Mouse (Mus musculus) cortical plate, adult 2 months (tissue): Measurements from ENCODE around the gene Tec.

Experiments
- CTCF ChIP-seq: fragments of 200-500 bp; IDR thresholded peaks from 2 replicates; pipeline ENCODE4 v1.5.1; 2011; ENCODE audit warnings: mild to moderate bottlenecking, control low read depth, low read length; ENCODE audit not compliant: insufficient read depth; ENCODE audit errors: extremely low read depth
- POLR2A ChIP-seq: fragments of 200-500 bp; IDR thresholded peaks from 2 replicates; pipeline ENCODE4 v1.6.1; 2011; ENCODE audit warnings: mild to moderate bottlenecking, low read length, control low read depth; ENCODE audit not compliant: insufficient read depth; ENCODE audit errors: extremely low read depth

DNA sequence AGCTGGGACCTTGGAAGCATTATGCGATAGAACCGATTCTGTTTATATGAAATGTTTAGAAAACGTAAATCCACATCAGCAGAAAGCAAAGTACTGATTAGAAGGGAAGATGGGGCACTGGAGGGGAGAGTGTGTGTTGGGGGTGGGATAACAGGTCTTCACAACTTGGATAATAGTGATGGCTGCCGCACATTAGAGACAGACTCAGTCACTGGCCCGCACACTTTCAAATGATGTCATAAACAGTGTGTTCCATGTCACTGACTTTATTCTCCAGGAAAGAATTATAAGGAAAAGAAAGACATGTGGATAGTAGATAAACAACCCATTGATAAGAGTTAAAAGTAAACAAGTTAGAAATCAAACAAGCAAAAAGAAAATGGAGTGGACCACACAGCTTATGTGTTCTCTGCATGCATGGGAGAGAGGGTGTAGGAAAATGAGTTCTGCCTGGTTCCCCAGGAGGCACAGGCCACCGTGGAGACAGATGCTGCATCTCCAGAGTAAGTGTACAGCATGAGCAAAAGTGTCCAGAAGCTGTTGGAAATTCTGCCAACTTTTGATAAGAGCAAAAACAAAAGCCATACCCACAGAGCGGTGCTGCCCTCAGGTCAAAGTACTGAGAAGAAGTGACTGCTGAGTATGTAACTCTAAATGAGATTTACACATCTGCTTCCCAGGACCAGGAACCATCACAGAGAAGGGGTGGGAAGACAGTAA lies 23.3 kb downstream of the Tec start:
- TF ChIP-seq CTCF (no peak), POLR2A (no peak)
